Mouse (Mus musculus) embryonic fibroblast, embryonic 13.5 days (primary cell): ENCODE results near the gene Kcnk3. TPM values are rescaled to one million over a fixed set of nuclear protein-coding genes. Genes with fewer than 3 reads are reported as not detected.

Experiments
- H3K27ac ChIP-seq: 2 replicates; pipeline ENCODE4 v1.5.1; 2012; ENCODE audit warnings: low read length, control low read depth, inconsistent platforms; ENCODE audit not compliant: insufficient read depth
- H3K4me1 ChIP-seq: 2 replicates; pipeline ENCODE4 v1.6.1; 2011; ENCODE audit warnings: low read length; ENCODE audit not compliant: control insufficient read depth, insufficient read depth
- H3K4me3 ChIP-seq: 2 replicates; pipeline ENCODE4 v1.5.1; 2011; ENCODE audit warnings: mild to moderate bottlenecking, control low read depth, low read length; ENCODE audit not compliant: insufficient read depth
- CTCF ChIP-seq: IDR thresholded peaks from 2 replicates; pipeline ENCODE4 v1.5.1; 2011; ENCODE audit warnings: mild to moderate bottlenecking, control low read depth, low read length, moderate library complexity, borderline replicate concordance; ENCODE audit not compliant: insufficient read depth
- POLR2A ChIP-seq: IDR thresholded peaks from 2 replicates; pipeline ENCODE4 v1.6.1; 2011; ENCODE audit warnings: low read depth, mild to moderate bottlenecking, control low read depth, low read length, moderate library complexity
- polyA plus RNA-seq: library from polyadenylated mRNA; stranded (reverse); fragments of >200 nt; gene quantifications from 2 replicates; pipeline ENCODE4 v1.2.4, GENCODE M21; 2011; ENCODE audit warnings: low read depth; ENCODE audit not compliant: missing spikeins, insufficient read length

The Kcnk3 gene
- polyA plus RNA-seq, 1 experiment = 1.6 TPM

DNA sequence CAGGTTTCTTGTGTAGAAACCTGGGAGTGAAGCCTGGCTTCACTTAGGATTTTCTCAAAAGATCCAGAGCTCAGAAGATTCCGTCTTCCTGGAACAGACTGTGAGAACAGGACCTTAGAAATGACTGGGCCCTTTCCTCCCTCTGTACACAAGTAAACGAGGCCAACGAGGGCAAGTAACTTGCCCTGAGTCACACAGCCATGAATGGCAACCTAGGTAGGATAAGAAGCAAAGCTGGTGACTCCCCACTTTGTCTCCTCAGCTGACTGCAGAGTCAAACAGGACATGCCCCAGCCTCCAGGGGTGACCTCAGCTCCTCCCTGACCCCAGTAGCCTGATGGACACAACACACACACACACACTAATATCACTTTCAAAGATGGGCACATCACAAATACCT lies 37.4 kb downstream of the Kcnk3 start:
- Histone ChIP-seq H3K27ac (no peak overlapping the region), H3K4me1 (no peaks in the 10 kb centered on the region), H3K4me3 (no peak overlapping the region)
- TF ChIP-seq POLR2A = no peak
- no peak for TF ChIP-seq CTCF

DNA sequence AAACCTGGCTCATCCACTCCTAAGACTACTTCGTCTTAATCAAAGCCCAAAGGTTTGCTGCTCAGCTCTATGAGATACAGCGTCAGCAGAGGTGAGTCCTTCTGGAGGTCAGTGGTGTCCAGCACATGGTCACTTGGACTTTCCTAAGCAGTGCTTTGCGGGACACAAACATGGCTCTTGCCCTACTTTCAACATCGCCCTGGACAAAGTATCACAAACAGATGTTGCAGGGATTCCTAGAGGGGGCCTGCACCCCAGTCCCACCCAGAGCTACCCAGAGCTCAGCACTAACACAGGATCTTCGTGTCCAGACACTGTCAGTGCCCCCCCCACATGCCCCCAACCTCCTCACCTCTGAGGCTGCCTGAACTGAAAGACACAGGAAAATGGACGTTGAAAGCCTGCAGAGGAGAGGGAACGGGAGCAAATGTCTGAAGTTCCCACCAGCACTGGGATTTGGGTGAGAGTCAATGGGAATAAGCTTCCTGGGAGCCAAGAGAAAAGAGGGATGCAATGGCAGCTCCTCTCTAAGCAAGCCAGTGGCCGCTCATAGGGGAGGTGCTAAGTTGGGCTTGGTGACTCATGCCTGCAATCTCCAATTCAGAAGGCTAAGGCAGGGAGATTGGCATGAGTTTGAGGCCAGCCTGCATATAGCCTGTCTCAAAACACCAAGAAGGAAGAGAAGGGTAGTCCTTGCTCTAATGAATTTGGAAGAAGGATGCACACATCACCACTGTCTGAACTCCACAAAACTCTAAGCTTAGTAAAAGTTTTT lies 38.5 kb downstream of the Kcnk3 start:
- Histone ChIP-seq H3K4me1 (no peaks in the 10 kb centered on the region), H3K27ac (no peak overlapping the region), H3K4me3 (no peak overlapping the region)
- TF ChIP-seq CTCF = no peak
- no peak for TF ChIP-seq POLR2A

DNA sequence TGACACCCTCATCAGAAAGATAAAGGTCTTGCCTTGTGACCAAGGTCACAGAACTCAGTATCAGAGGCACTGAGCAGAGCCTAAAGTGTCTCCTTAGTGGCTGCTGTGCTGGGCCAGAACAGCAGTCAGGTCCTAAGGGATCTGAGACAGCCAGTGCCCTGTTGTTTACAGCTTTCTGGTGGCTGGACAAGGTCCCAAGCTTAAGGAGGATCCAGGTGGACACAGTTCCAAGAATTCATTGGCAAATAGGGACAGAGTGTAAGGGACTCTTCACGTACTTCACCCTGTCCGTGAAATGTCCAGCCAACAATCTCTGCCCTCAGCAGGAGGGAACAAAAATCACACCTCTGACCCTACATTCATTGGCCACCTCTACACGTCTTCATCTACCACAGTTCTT lies 40.5 kb downstream of the Kcnk3 start:
- Histone ChIP-seq H3K27ac (no peak overlapping the region), H3K4me1 (no peaks in the 10 kb centered on the region)
- TF ChIP-seq POLR2A (no peak), CTCF (no peak)

DNA sequence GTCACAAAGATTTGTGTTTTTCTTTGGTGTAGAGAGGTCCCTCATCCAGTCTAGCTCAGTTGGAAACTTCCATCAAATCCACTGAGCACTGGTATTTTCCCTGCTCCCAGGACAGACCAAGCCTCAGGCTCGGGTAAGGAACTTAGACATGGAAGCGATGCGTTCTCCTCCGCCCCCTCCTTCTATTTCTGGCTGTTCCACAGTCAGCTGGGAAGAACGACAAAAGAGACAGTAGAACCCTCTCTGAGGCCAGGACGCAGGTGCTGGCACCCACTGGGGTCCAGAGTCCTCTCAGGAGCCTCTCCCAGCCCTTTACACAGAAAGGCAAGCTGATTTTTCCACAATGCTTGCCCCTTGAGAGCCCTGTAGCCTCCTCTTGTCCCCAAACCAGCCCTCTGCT lies 42.4 kb downstream of the Kcnk3 start:
- H3K4me3 ChIP-seq = no peak overlapping the region
- H3K4me1 ChIP-seq = no peaks in the 10 kb centered on the region
- no peak for TF ChIP-seq POLR2A
- TF ChIP-seq CTCF = no peak
- H3K27ac ChIP-seq = no peak overlapping the region

More for the DNA sequence above, 40.5 kb downstream of the Kcnk3 start:
- H3K4me3 ChIP-seq = no peak overlapping the region

DNA sequence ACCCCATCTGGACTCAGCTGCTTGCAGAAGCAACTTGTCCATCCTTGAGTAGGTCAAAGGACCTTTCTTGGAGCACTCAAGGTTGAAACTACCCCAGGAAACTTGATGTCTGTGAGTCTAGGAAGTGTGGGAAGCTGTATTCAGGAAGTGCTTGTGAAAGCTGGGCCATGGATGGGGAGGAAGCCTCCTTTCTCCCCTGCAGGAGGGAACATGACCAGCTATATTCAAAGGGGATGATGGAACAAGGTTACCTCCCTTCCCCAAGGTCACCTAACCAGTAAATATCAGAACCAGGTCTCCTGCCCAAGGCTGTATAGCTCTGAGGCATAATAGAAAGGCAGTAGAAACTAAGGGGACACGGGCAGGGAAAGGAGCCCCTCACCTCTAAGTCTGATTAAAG lies 44.2 kb downstream of the Kcnk3 start:
- Histone ChIP-seq H3K4me1 (no peaks in the 10 kb centered on the region), H3K4me3 (no peak overlapping the region), H3K27ac (no peak overlapping the region)
- no peak for TF ChIP-seq CTCF

DNA sequence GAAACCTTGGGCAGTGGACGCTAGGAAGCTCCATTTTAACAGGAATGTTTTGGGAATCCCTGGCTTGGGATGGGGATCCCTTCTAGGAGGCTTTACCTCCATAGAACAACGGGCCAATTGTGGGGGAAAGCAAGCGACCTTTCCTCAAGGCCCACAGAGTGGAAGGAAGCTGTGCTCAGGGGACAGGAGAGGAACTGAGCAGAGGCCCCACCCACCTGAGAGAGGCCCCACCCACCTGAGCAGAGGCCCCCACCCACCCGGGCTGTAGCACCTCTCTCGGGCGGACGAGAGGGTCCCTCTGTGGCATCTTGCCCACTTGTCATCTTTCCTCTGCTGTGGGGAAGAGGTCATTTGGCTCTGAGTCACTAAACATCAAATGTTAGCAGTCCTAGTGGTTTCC lies 49.0 kb downstream of the Kcnk3 start:
- Histone ChIP-seq H3K4me1 (no peaks in the 10 kb centered on the region), H3K27ac (no peak overlapping the region)
- TF ChIP-seq POLR2A (no peak), CTCF (no peak)

DNA sequence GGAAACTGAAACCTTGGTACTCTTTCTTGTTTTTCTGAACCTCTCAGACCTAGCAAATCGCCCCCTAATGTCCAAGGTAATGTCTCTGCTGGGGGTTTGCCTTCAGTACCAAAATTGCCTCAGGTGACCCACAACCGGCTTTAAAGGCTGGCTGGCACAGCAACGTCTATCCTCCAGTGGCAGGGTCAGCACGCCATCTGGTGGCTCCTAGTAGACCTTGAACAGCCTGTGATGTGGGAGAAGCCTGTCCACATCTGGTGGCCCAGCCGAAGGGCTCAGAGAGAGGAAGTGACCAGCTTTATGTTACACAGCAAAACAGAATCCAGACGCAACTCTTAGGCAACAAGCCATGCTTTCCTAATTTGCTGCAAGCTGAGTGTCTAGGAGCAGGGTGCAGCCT lies 50.1 kb downstream of the Kcnk3 start:
- H3K4me1 ChIP-seq = no peaks in the 10 kb centered on the region; the same call in 1 of the 2 replicates
- TF ChIP-seq CTCF = peak; percentile 77
- no peak for TF ChIP-seq POLR2A
- H3K4me3 ChIP-seq = no peak overlapping the region
- H3K27ac ChIP-seq = no peak overlapping the region

More for the DNA sequence above, 49.0 kb downstream of the Kcnk3 start:
- no peak overlapping the region for H3K4me3 ChIP-seq

DNA sequence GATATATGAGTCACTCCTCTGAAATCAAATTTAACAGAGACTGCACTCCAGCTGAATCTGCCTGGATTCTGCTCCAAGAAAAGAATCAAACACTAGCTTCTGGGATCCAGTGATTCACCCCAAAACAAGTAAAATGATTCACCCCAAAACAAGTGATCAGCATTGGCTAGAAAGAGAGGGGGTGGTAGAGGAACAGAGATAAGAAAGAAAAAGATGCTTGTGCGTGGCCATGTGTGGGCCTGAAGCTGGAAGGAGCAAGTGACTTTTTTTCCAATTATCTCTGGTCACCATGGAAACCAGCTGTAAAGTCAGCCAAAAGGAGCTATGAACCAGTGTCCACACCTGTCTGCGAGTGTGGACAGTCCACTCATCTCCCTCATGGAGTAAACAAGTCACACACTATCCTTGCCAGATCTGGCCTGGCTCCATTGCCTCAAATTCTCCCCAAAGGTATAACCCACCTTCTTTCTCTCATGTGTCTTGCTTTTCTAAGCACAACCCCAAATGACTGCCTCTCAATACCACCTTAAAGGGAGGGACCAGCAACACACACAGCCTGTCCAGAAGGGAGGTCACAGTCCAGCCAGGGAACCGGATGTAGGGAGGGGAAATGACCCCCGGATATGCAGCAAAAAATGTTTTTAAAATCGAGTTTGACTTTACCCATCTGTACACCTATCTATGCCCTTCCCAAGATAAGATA lies 55.7 kb downstream of the Kcnk3 start:
- H3K27ac ChIP-seq = no peak overlapping the region
- TF ChIP-seq CTCF (no peak), POLR2A (no peak)
- no peak overlapping the region for H3K4me3 ChIP-seq
- H3K4me1 ChIP-seq = peaks cover 4% of the 10 kb centered on the region; the same call in 1 of the 2 replicates

DNA sequence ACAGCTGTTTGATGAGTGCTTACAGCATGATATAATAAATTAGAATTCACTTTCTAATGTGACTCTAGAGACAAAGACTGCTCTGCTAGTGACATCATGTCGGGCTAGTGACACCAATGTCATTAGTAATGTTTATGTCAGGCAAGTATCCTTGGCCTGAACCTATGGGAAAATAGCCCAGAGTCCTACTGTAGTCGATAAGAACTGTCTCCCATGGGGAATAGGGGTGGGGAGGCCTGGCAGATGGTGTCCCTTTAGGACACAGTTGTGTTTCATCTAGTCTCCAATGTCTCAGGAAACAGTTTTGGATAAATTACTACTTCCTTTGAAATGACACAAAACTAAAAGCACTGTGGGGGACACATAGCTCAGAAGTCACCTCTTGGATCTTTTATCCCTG lies 58.1 kb downstream of the Kcnk3 start:
- TF ChIP-seq POLR2A (no peak), CTCF (no peak)
- Histone ChIP-seq H3K4me1 (peaks cover 10% of the 10 kb centered on the region), H3K27ac (no peak overlapping the region), H3K4me3 (no peak overlapping the region)

DNA sequence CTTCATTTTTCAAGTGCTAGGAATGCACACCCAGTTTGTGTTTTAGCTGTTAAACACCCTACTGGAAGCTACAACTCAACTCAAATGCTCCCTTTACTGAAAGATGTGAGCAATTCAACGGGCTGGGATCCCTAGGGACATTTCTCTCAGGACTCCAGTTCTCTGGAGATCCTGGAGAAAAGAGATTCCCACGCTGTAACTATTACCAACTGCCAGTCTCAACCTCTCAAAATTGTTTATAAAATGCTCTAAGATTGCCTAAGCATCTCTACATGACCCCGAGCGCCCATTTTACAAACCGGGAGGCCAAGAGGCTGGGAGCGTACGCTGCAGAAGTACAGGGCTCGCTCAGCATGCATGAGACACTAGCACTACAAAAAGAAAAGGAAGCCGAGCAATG lies 59.4 kb downstream of the Kcnk3 start:
- H3K27ac ChIP-seq = peak overlapping the region; percentile 91
- peaks cover 10% of the 10 kb centered on the region for H3K4me1 ChIP-seq
- H3K4me3 ChIP-seq = peak overlapping the region; percentile 91
- no peak for TF ChIP-seq POLR2A
- TF ChIP-seq CTCF = no peak
